Mouse (Mus musculus): ENCODE measurements around the gene Taok2. TPM values are rescaled to one million over a fixed set of nuclear protein-coding genes. Genes with fewer than 3 reads are reported as not detected.

Taok2 gene
- total RNA-seq, 1 experiment: 42.3 TPM

- Histone ChIP-seq H3K4me3 (ENCODE audit: insufficient read depth in 1 of 2, low read depth in 1 of 2, low read length in 2 of 2, poor library complexity in 1 of 2, severe bottlenecking in 1 of 2) (peak overlapping the region; percentile 77 to 82), H3K4me1 (ENCODE audit: control insufficient read depth in 2 of 2, insufficient read depth in 2 of 2, low read length in 2 of 2, poor library complexity in 1 of 2) (peaks cover 2 to 3% of the 10 kb centered on the region in 2 experiments; a peak in 2 of 4 replicates), H3K9ac (ENCODE audit: insufficient read depth, low read depth, low read length, poor library complexity, severe bottlenecking) (peak overlapping the region; percentile 80), H3K36me3 (ENCODE audit: control insufficient read depth, insufficient read depth, low read length, poor library complexity, severe bottlenecking) (no peaks in the 10 kb centered on the region; the same call in 1 of the 2 replicates), H3K27ac (ENCODE audit: insufficient read depth, low read depth, low read length, poor library complexity, severe bottlenecking) (no peak overlapping the region), H3K9me3 (ENCODE audit: control insufficient read depth, insufficient read depth, low read depth, low read length) (no peaks in the 10 kb centered on the region)
- TF ChIP-seq HCFC1 (IDR thresholded peaks at IDR 0.05; ENCODE audit: borderline replicate concordance, insufficient read depth, low read length) (no peak), CHD2 (IDR thresholded peaks at IDR 0.05; ENCODE audit: low read depth, low read length) (no peak), MAFK (IDR thresholded peaks at IDR 0.05; ENCODE audit: insufficient read depth, low read depth, low read length) (no peak), ZNF384 (IDR thresholded peaks at IDR 0.05; ENCODE audit: low read depth, low read length) (no peak), ZC3H11A (IDR thresholded peaks at IDR 0.05; ENCODE audit: borderline replicate concordance, low read depth, low read length) (no peak)
- DNase-seq (ENCODE audit: low read depth, low spot score): no peak
- in situ Hi-C loops (cut with MboI; ENCODE audit: low sequenced_read_pairs in 2 of 2, unreplicated experiment in 2 of 2): no loop called here
Observed at GRCm38 (mm10) chr7:126897390-126898101, 13.0 kb upstream of the Taok2 start.

DNA sequence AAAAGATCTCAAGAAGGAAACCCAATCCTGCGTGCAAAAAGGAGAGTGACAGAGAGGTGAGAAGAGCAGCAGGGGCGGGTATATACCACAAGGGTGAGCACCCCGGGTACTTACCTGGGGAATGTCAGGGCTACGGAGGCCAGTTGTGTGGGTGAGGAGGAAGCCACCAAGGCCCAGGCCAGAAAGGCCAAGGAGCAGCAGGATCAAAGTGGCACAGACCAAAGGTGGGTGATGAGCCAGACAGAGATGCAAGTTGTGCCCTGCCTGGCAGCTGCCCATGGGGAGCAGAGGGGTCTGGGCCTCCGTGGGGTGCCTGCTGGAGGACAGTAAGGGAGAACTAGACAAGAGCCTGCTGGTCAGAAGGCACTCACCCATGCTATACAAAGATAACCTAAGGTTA lies 12.4 kb upstream of the Taok2 start:
- no peak overlapping the region for H3K27ac ChIP-seq (ENCODE audit: insufficient read depth, low read depth, low read length, poor library complexity, severe bottlenecking)
- H3K36me3 ChIP-seq (ENCODE audit: control insufficient read depth, insufficient read depth, low read length, poor library complexity, severe bottlenecking): no peaks in the 10 kb centered on the region; the same call in 1 of the 2 replicates
- H3K4me1 ChIP-seq (ENCODE audit: control insufficient read depth in 2 of 2, insufficient read depth in 2 of 2, low read length in 2 of 2, poor library complexity in 1 of 2): peaks cover 2 to 3% of the 10 kb centered on the region in 2 experiments; a peak in 2 of 4 replicates
- no peak overlapping the region for H3K4me3 ChIP-seq (ENCODE audit: insufficient read depth in 1 of 2, low read depth in 1 of 2, low read length in 2 of 2, poor library complexity in 1 of 2, severe bottlenecking in 1 of 2)
- no peak overlapping the region for H3K9ac ChIP-seq (ENCODE audit: insufficient read depth, low read depth, low read length, poor library complexity, severe bottlenecking)
- no peaks in the 10 kb centered on the region for H3K9me3 ChIP-seq (ENCODE audit: control insufficient read depth, insufficient read depth, low read depth, low read length)
- TF ChIP-seq ZC3H11A (IDR thresholded peaks at IDR 0.05; ENCODE audit: borderline replicate concordance, low read depth, low read length) (no peak), ZNF384 (IDR thresholded peaks at IDR 0.05; ENCODE audit: low read depth, low read length) (no peak), CHD2 (IDR thresholded peaks at IDR 0.05; ENCODE audit: low read depth, low read length) (no peak), HCFC1 (IDR thresholded peaks at IDR 0.05; ENCODE audit: borderline replicate concordance, insufficient read depth, low read length) (no peak), MAFK (IDR thresholded peaks at IDR 0.05; ENCODE audit: insufficient read depth, low read depth, low read length) (no peak)
- in situ Hi-C loops (cut with MboI; ENCODE audit: low sequenced_read_pairs in 2 of 2, unreplicated experiment in 2 of 2): no loop called here
- DNase-seq (ENCODE audit: low read depth, low spot score): no peak

DNA sequence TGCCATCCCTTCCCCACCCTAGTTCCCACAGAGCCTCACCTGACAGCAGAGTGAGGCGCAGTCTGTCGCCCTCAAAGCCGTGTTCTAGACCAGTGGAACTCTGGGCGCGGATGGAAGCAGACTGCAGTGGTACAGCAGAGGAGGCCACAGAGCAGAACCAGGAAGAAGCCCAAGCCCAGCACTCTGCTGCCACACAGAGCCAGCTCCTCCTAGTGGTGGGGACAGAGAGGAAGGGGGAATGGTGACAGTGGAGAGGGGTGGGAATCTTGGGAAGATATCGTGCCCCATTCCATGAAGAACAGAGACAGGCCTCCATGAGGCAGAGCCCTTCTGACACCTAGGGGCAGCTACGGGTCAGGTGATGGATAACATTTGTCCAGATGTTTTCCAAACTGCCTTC lies 4.3 kb upstream of the Taok2 start:
- TF ChIP-seq CHD2 (IDR thresholded peaks at IDR 0.05; ENCODE audit: low read depth, low read length) (no peak), ZC3H11A (IDR thresholded peaks at IDR 0.05; ENCODE audit: borderline replicate concordance, low read depth, low read length) (no peak), ZNF384 (IDR thresholded peaks at IDR 0.05; ENCODE audit: low read depth, low read length) (no peak), MAFK (IDR thresholded peaks at IDR 0.05; ENCODE audit: insufficient read depth, low read depth, low read length) (no peak), HCFC1 (IDR thresholded peaks at IDR 0.05; ENCODE audit: borderline replicate concordance, insufficient read depth, low read length) (no peak)
- H3K9me3 ChIP-seq (ENCODE audit: control insufficient read depth, insufficient read depth, low read depth, low read length): no peaks in the 10 kb centered on the region
- H3K27ac ChIP-seq (ENCODE audit: insufficient read depth, low read depth, low read length, poor library complexity, severe bottlenecking): no peak overlapping the region
- no peak overlapping the region for H3K4me3 ChIP-seq (ENCODE audit: insufficient read depth in 1 of 2, low read depth in 1 of 2, low read length in 2 of 2, poor library complexity in 1 of 2, severe bottlenecking in 1 of 2)
- peak overlapping the region; percentile 53; the same call in 1 of the 2 replicates for H3K9ac ChIP-seq (ENCODE audit: insufficient read depth, low read depth, low read length, poor library complexity, severe bottlenecking)
- peaks cover 5 to 6% of the 10 kb centered on the region in 2 experiments; a peak in 2 of 4 replicates for H3K4me1 ChIP-seq (ENCODE audit: control insufficient read depth in 2 of 2, insufficient read depth in 2 of 2, low read length in 2 of 2, poor library complexity in 1 of 2)
- DNase-seq (ENCODE audit: low read depth, low spot score): peak; percentile 39
- no peaks in the 10 kb centered on the region for H3K36me3 ChIP-seq (ENCODE audit: control insufficient read depth, insufficient read depth, low read length, poor library complexity, severe bottlenecking)
- in situ Hi-C loops (cut with MboI; ENCODE audit: low sequenced_read_pairs in 2 of 2, unreplicated experiment in 2 of 2): no loop called here

- H3K9ac ChIP-seq (ENCODE audit: insufficient read depth, low read depth, low read length, poor library complexity, severe bottlenecking): no peak overlapping the region
Observed at GRCm38 (mm10) chr7:126887281-126887680, 2.8 kb upstream of the Taok2 start.

More at GRCm38 (mm10) chr7:126887281-126887680, 2.8 kb upstream of the Taok2 start:
- TF ChIP-seq MAFK (IDR thresholded peaks at IDR 0.05; ENCODE audit: insufficient read depth, low read depth, low read length) (no peak), ZC3H11A (IDR thresholded peaks at IDR 0.05; ENCODE audit: borderline replicate concordance, low read depth, low read length) (no peak), HCFC1 (IDR thresholded peaks at IDR 0.05; ENCODE audit: borderline replicate concordance, insufficient read depth, low read length) (no peak), CHD2 (IDR thresholded peaks at IDR 0.05; ENCODE audit: low read depth, low read length) (no peak), ZNF384 (IDR thresholded peaks at IDR 0.05; ENCODE audit: low read depth, low read length) (no peak)
- no peak overlapping the region for H3K27ac ChIP-seq (ENCODE audit: insufficient read depth, low read depth, low read length, poor library complexity, severe bottlenecking)
- in situ Hi-C loops (cut with MboI; ENCODE audit: low sequenced_read_pairs in 2 of 2, unreplicated experiment in 2 of 2): no loop called here
- no peak for DNase-seq (ENCODE audit: low read depth, low spot score)
- H3K4me1 ChIP-seq (ENCODE audit: control insufficient read depth in 2 of 2, insufficient read depth in 2 of 2, low read length in 2 of 2, poor library complexity in 1 of 2): peaks cover 5 to 9% of the 10 kb centered on the region in 2 experiments; a peak in 3 of 4 replicates
- H3K4me3 ChIP-seq (ENCODE audit: insufficient read depth in 1 of 2, low read depth in 1 of 2, low read length in 2 of 2, poor library complexity in 1 of 2, severe bottlenecking in 1 of 2): no peak overlapping the region
- no peaks in the 10 kb centered on the region for H3K9me3 ChIP-seq (ENCODE audit: control insufficient read depth, insufficient read depth, low read depth, low read length)
- no peaks in the 10 kb centered on the region for H3K36me3 ChIP-seq (ENCODE audit: control insufficient read depth, insufficient read depth, low read length, poor library complexity, severe bottlenecking)

Data from ES-E14 (cell line).